Mouse (Mus musculus) frontal cortex, adult (tissue): ENCODE measurements around the gene Dmrta1.
"Not testable (repeated sequence)": the region's sequence is repeated elsewhere in the genome, so short reads cannot be mapped to it uniquely, and the experiment has no call there.

ENCODE experiments used
- ATAC-seq: cut with Nextera tagmentation; 2 replicates; pipeline ENCODE4 v1.9.2; 2017; ENCODE audit warnings: mild to moderate bottlenecking, moderate library complexity, mixed read lengths; ENCODE audit not compliant: low TSS enrichment

The Dmrta1 gene

GRCm38 (mm10) chr4:89679195-89679594, at the start of gene Dmrta1:
Dmrta1 (plus strand) TSS chr4:89679436.
- ATAC-seq: no peak

- no peak for ATAC-seq
Observed at GRCm38 (mm10) chr4:89630374-89631079, 48.7 kb upstream of the Dmrta1 start.

DNA sequence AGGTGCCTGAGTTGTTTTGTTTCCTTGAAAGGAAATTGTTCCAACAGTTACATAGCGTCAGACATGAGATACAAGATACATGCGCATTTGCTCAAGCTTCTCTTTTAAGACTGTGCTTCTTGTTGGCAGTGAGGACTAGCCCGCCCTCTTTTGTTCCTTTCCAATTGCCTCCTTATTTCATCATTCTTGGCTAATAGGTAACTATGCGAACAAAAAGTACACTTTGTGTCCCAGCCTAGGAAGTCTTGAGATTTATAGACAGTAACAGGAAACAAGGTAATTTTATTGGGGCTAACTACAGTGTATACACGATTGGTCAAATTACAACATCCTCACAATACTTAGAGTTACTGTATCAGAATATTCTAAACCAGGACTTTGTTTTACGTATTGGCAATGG, 47.7 kb upstream of the Dmrta1 start:
- ATAC-seq: no peak

GRCm38 (mm10) chr4:89638651-89639050, 40.6 kb upstream of the Dmrta1 start:
- ATAC-seq: no peak

DNA sequence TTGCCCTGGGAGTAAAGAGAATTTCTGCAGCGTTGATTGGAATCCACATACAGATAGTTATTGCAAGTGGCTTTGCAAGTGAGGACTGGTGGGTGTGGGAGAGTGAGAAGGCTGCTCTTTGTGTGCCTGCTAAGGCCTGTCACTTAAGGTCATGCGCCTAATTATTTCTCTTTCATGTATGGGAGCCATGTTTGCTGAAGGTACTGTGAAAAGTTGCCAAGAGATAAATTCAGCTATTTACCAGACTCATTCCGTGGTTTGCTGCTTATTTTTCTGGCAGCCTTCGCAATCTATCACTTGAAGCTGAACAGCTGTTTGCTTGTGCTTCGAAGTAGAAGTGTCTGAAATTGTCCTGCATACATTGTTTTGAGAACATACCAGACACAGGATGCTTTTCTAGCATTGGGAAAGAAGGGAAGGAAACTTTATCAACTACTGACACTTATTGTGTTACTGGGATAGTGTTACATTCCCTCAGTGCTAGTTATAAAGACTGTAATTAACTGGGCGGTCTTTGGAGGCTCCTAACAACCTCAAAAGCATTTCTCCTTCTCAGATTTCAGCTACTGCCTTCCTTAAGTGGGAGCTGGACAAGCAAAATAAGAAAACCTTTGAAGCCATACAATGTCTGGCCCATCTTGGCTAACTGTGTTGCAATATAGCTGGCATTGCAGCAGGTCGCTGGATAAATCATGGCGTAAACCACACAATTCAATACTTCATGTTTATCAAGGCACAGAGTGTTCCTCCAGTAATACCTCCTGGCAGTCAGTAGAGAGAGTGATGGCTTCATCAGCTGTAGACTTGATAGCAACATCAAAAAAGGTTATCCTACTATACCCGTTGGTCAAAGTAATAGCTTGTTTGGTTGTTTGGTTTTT, 34.8 kb upstream of the Dmrta1 start:
- ATAC-seq: no peak

- ATAC-seq: no peak
Observed at GRCm38 (mm10) chr4:89650352-89651311, 28.6 kb upstream of the Dmrta1 start.

- ATAC-seq: no peak
Observed at GRCm38 (mm10) chr4:89651312-89651686, 27.9 kb upstream of the Dmrta1 start.

DNA sequence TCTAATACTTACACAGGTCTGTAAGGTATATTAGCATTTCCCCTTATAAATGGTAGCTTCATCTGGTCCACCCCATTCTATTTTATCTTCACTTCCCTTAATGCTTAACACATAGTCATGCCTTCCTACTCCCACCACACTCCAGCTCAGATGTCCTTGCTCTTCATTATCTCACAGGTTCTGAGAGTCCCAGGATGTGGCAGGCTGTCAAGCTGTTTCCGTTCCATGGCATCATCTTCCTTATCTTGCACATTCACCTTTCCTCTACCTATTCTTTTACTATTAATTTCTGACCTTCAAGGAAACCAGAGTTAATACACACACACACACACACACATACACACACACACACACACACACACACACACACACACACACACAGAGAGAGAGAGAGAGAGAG, 27.5 kb upstream of the Dmrta1 start:
- ATAC-seq: no peak

DNA sequence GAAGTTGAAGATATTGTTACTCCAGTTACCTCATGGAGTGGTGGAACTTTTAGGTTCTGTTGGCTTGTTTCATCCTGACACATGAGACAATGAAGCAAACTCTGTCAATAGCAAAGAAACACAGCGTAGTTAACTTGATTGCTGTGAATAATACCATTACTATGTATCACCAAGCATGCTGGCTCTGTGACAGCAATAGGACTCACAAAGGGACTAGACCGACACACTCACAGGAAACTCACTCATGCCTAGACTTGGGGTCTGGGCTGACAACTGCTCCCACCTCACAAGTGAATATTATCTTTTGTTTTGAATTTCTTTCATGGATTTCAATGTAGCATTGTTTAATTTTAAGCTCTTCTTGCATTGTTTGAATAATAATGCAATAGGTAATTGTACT, 15.8 kb upstream of the Dmrta1 start:
- no peak for ATAC-seq

DNA sequence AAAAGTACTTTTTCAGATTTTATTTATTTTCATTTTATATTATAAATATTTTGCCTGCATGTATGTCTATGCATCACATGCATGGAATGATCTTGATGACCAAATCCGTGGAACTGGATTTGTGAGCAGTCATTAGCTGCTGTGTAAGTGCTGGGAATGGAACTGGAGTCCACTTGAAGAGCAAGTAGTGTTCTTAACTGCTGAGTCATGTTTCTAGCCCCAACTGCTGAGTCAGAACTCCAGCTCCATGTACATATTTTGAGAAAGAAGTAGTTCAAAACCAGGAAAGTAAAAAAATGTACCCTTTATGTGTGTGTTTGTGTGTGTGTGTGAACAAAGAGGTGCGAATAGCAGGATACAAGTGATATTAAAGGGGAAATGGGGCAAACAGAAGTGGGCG, 4.5 kb upstream of the Dmrta1 start:
- ATAC-seq: no peak

DNA sequence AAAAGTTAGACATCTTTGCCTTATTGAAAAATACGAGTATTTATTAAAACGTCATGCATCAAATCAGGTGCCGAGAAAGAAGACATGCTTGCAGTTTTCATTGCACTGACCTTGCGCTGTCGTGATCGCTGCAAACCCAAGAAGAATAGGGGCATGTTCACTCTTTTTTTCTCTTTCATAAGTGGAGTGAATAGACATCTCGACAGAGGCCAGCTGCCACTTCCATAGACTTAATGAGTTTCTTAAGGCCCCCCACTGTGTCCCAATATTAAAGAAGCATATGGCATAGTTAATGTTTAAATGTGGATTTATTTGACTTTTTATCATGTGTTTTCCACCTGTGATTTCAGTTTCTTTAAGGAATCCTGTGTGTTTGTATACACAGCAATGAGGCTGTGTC, 1.3 kb upstream of the Dmrta1 start:
- ATAC-seq: no peak

- ATAC-seq: no peak
Observed at GRCm38 (mm10) chr4:89678713-89679112, 523 bp upstream of the Dmrta1 start.

- no peak for ATAC-seq
Observed at GRCm38 (mm10) chr4:89687961-89688803, 8.9 kb downstream of the Dmrta1 start.

- ATAC-seq: peak; percentile 34; the same call in 1 of the 2 replicates
Observed at GRCm38 (mm10) chr4:89688804-89689497, 9.7 kb downstream of the Dmrta1 start.

DNA sequence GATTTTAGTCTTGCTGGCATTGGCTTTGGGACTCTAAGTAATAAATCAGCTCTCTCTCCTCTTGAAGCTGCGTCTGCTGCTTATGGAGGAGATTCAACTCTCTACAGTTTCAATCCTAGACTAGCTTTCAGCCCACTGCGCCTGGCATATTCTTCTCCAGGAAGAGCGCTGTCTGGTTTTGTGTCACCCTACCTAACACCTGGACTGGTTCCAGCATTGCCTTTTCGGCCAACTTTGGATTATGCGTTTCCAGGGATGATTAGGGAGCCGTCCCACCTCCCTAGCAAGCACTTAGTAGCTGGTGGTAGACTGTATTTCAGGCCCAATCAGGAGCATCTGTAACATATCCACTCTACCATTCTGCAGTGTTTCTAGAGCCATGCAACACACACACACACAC, 12.7 kb downstream of the Dmrta1 start:
- no peak for ATAC-seq

DNA sequence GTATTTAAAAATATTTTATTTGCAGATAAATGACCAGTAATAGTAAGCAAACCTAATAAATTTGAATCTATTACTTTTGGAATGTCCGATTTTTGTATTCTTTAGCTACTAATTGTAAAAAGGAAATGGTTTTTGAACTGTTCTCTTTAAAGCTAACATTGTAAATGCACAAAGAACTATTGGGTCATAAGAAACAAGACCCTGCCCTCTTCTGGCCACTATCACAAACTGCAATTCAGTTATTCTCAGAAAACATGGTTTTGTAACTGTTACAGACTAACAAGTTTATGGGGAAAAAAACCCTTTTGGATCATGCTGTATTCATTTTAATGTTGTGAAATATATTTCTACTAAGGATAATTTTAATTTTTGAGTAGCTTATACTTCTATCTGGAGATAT, 13.5 kb downstream of the Dmrta1 start:
- no peak for ATAC-seq

DNA sequence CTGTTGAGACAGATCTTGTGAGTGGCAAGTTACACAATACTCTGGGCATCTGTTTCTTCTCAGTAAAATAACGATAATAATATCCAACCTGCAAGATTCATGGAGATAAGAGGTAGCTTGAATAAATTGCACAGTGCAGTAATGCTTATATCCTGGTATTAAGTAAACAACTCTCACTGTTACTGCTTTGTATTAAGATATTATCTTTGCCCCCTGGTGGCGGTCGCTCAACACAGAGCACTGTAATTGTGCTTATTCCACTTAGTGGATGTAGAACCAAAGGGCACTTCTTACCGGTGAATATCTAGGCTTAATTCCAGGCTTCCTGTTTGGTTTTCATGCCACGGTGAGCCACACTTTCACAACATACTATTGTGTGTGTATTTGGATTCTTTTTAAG, 16.4 kb downstream of the Dmrta1 start:
- ATAC-seq: no peak

DNA sequence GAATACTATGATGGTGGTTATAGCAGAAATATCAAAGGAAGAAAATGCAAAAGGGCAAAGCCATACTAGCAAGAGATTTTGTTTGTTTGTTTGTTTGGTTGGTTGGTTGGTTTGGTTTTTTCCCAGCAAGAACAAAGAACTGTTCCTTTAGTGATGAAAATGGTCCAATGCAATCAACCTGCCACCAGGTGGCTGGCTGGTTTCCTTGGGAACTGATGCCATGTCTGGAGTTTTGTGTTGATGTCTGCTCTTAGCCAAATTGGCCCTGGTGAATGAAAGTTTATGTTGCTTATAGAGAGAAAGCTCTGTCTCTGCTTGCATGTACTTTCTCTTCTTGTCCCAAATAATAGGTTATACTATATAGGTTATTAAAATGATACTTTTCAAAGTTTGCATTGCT, 18.7 kb downstream of the Dmrta1 start:
- no peak for ATAC-seq

GRCm38 (mm10) chr4:89723526-89724190, 44.4 kb downstream of the Dmrta1 start:
- not testable (repeated sequence) for ATAC-seq
